Mouse (Mus musculus) thymus, adult 18-20 months (tissue): ENCODE data around the gene Mthfsd.

ENCODE experiments used
- DNase-seq, 2 experiments: peaks; one replicate each; pipeline ENCODE4 v3.0.0; 2022; ENCODE audit warnings: mixed read lengths in 2 of 2

Mthfsd gene

DNA sequence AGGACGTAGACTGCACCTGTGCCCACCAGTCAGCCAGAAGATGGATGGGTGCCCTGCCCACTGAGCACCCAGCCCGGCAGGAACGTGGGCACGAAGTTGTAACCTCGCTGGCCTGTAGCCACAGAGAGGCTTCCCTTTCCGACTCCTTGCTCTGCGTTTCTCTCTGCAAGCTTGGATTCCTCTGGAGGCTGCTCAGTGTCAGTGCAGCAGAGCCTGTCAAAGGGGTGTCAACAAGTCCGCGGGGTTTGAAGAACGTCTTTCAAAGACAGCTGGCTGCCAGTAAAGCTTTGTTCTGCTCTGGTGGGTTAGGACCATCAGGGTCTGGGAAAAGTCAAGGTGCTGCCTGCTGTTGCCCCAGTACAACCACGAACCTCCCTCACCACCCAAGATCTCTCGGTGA, 36.7 kb downstream of the Mthfsd start:
- DNase-seq: no peak

DNA sequence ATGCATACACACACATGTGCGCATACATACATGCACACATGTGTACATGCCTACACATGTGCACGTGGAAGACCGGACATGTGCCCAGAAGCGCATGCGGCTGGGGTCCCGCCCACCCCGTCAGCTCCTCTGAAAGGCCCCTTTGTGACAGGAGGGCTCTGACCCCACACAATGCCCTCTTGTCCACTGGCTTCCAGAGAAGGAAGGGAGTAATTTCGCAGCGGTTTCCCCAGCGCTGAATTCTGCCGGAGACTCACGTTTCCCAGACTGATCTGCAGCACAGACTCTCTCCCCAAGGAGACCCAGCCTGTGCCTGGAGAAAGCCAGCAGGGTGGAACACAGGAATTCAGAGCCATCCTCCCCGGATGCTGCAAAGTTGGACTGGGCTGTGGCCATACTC, 44.5 kb downstream of the Mthfsd start:
- DNase-seq: no peak

DNA sequence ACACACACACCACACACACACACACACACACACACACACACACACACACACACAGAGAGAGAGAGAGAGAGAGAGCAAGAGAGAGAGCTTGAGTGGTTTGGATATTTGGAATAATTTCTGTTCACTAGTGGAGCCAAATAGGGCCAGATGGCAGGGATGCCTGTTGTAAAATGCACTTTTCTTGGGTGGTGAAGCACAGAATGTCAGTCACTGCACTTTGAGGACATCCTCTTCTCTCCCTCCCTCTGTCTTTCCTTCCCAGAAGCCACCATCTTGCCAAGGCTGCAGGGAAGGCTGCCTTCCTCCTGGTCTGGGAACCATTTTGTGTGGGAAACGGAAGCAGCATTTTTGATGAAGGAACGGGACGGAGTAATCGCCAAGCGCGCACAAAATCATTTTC, 45.7 kb downstream of the Mthfsd start:
- DNase-seq: no peak

DNA sequence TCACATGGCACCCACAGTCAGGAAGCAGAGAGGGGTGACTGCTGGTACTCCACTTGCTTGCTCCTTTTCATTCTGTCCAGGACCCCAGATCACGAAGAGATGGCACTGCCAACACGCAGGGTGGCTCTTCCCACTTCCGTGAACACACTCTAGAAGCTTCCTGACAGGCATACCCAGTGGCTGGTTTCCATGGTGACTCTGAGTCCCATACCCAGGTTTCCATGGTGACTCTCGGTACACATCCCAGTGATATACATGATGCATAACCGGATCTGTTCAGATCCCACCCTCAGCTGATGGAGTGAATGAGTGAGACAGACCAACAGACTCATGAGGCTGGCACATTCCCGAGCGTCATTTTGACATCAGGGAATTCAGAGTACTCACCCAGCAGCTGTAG, 49.1 kb downstream of the Mthfsd start:
- no peak for DNase-seq

DNA sequence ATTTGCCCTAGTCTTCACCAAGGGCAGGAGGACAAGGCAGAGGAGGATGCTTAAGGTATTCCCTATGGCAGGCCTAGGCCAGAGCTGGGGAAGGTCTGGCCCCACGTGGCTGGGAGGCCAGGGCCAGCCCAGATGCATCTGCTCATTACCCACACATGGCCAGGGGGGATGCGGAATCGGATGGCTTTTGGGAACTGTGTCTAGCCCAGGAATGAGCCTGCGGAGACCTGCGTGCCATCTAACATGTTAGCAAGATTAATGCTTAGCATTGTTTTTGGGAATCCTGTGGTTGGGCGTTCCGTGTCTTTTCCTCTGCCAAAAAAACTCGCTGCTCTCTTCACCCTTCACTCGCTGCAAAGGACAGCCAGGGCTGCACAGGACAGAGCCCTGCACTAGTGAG, 50.1 kb downstream of the Mthfsd start:
- DNase-seq: no peak

DNA sequence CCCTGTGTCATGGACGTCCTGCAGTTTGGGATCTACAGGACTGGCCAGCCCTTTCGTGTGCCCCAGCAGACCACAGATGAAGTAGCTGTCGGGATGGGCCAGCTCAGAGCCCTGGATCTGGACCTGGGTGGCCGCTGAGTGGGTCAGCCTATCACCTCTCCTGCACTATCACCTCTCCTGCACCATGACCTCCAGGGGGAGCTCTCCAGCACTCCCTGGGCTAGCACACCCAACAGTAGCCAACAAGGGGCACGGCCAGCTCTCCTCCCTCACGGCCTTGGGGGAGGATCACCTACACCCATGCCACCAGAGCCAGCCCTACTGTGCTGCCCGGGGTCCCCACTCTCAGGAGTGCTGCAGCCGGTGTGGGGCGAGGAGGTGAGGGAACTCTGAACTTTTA, 60.8 kb downstream of the Mthfsd start:
- no peak for DNase-seq

GRCm38 (mm10) chr8:121043719-121044440, 64.3 kb downstream of the Mthfsd start:
- DNase-seq: no peak
